Mouse (Mus musculus) erythroblast, embryonic 14.5 days (primary cell): ENCODE measurements around the gene Klhl22.

Experiments
- GATA1 ChIP-seq: IDR thresholded peaks from 2 replicates; pipeline ENCODE4 v1.6.1; 2012; ENCODE audit warnings: low read length, inconsistent platforms, mixed read lengths
- TAL1 ChIP-seq: IDR thresholded peaks from 3 replicates; pipeline ENCODE4 v1.6.1; 2012; ENCODE audit warnings: low read length, inconsistent platforms, mixed read lengths

DNA sequence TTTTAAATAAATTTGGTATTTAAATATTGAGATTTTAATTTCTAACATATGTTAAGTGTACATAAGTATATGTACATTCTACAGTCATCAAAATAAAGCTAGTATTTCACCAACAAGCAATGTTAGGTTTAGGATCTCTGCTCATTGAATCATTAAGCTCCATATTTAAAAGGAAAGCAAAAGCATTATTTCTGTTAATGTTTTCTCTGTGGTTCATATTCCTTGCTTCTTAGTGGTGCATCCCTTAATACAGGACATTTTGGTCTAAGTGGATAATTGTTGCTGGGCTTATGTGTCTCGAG, 36.1 kb upstream of the Klhl22 start:
- TF ChIP-seq GATA1 (no peak), TAL1 (no peak)
